Mouse (Mus musculus) neural tube, embryonic 12.5 days (tissue): ENCODE measurements around the gene Rpap3. TPM values are rescaled to one million over a fixed set of nuclear protein-coding genes. Genes with fewer than 3 reads are reported as not detected.

ENCODE experiments used
- ATAC-seq: fragments of 200-750 bp; cut with Nextera tagmentation; 2 replicates; pipeline ENCODE4 v1.8.0; 2017; ENCODE audit warnings: low read depth, mild to moderate bottlenecking, moderate TSS enrichment, moderate library complexity; ENCODE audit not compliant: low FRiP score
- H3K27ac ChIP-seq: fragments of 300-500 bp; sonication (generic); 2 replicates; pipeline ENCODE4 v1.5.1; 2016
- H3K27me3 ChIP-seq: fragments of 300-500 bp; sonication (generic); replicated peaks from 2 replicates; pipeline ENCODE4 v1.6.1; 2016; ENCODE audit warnings: mild to moderate bottlenecking
- H3K36me3 ChIP-seq: fragments of 300-500 bp; sonication (generic); 2 replicates; pipeline ENCODE4 v1.6.1; 2016; ENCODE audit warnings: mild to moderate bottlenecking
- H3K4me1 ChIP-seq: fragments of 300-500 bp; sonication (generic); 2 replicates; pipeline ENCODE4 v1.6.1; 2016
- H3K4me2 ChIP-seq: fragments of 300-500 bp; sonication (generic); replicated peaks from 2 replicates; pipeline ENCODE4 v1.6.1; 2016; ENCODE audit warnings: mild to moderate bottlenecking
- H3K4me3 ChIP-seq: fragments of 300-500 bp; sonication (generic); 2 replicates; pipeline ENCODE4 v1.5.1; 2016
- H3K9ac ChIP-seq: fragments of 300-500 bp; sonication (generic); 2 replicates; pipeline ENCODE4 v1.6.1; 2016; ENCODE audit warnings: mild to moderate bottlenecking
- H3K9me3 ChIP-seq: fragments of 300-500 bp; sonication (generic); 2 replicates; pipeline ENCODE4 v1.6.1; 2016; ENCODE audit warnings: mild to moderate bottlenecking
- WGBS: fragments of 180-500 bp; shearing (Covaris S2); methylation state at CpG from one replicate; pipeline ENCODE4 v1.1.7; 2016; 5-methylcytosine and 5-hydroxymethylcytosine counted together
- polyA plus RNA-seq: library from polyadenylated mRNA; unstranded; fragments of >200 nt; fragmentation: Nextera tagmentation; extraction: Ambion mirVana; gene quantifications from 2 replicates; pipeline ENCODE4 v1.2.1, GENCODE M21; 2016

Gene Rpap3
- polyA plus RNA-seq, 1 experiment from 2014 or later = 40.3 TPM

- H3K4me3 ChIP-seq = no peak overlapping the region
- H3K36me3 ChIP-seq = no peaks in the 10 kb centered on the region
- H3K9me3 ChIP-seq = no peaks in the 10 kb centered on the region
- no peak overlapping the region for H3K9ac ChIP-seq
- WGBS = 88% methylated on average over 8 of the region's 8 CpGs
- H3K27ac ChIP-seq = no peak overlapping the region
- no peak for ATAC-seq
- H3K4me2 ChIP-seq = no peak overlapping the region
- H3K27me3 ChIP-seq = peaks cover 3% of the 10 kb centered on the region; the same call in 1 of the 2 replicates
- no peaks in the 10 kb centered on the region for H3K4me1 ChIP-seq
Observed at GRCm38 (mm10) chr15:97718535-97719155, 13.0 kb upstream of the Rpap3 start.

DNA sequence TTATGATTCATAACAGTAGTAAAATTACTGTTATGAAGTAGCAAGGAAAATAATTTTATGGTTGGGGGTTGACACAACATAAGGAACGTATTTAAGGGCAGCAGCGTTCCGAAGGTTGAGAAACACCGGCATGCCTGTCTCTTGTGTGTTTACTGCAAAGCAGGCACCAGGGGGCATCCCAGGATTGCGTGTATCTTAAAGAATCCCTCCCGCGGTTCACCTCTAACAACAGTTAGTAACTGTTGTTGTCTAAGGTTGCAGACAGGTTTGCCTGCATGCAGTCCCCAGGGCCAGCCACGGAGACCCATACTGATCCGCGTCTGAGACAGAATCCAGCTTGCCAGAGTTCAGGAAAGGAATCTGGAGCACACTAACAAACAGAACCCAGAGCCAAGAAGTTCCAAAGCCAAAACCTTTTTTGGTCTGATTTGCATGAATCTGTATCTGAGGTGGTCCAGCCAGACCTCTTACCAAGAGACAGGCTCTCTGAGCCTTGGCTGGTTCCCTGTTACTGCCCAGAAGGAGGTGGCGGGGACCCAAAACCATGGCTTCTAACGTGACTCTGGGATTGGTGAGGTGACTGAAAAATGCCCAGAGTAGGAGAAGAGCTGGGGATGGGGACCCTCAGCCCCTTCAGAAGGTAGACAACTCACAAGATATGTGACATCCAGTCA, 12.4 kb upstream of the Rpap3 start:
- Histone ChIP-seq H3K4me3 (no peak overlapping the region), H3K4me2 (no peak overlapping the region), H3K27ac (no peak overlapping the region), H3K4me1 (no peaks in the 10 kb centered on the region), H3K9ac (no peak overlapping the region), H3K36me3 (no peaks in the 10 kb centered on the region), H3K27me3 (peaks cover 3% of the 10 kb centered on the region; the same call in 1 of the 2 replicates), H3K9me3 (no peaks in the 10 kb centered on the region)
- no peak for ATAC-seq
- WGBS = 31% methylated on average over 12 of the region's 12 CpGs

DNA sequence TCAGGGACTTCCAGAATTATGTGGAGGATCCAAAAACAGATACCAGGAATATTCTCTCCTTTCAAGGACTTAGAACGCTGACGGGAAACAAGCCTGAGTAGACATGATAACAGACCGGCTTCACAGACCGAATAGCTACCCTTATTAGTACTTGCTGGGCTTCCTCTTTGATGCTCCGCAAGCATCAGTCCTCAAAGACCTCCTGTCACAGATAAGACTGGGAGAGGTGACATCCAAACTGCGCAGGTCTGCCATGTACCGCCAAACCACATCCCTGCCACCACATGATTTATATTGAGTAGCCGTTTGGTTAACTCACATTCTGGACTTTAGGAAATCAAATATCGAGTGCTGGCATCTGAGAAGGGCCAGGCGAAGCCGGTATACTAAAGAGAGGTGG, 11.2 kb upstream of the Rpap3 start:
- no peak overlapping the region for H3K4me3 ChIP-seq
- ATAC-seq = no peak
- 94% methylated on average over 11 of the region's 11 CpGs for WGBS
- H3K4me1 ChIP-seq = no peaks in the 10 kb centered on the region
- H3K4me2 ChIP-seq = no peak overlapping the region
- H3K27ac ChIP-seq = no peak overlapping the region
- peaks cover 3% of the 10 kb centered on the region; the same call in 1 of the 2 replicates for H3K27me3 ChIP-seq
- H3K36me3 ChIP-seq = no peaks in the 10 kb centered on the region
- no peak overlapping the region for H3K9ac ChIP-seq
- H3K9me3 ChIP-seq = no peaks in the 10 kb centered on the region

- 94% methylated on average over 1 of the region's 1 CpGs for WGBS
- no peak overlapping the region for H3K4me2 ChIP-seq
- H3K9me3 ChIP-seq = no peaks in the 10 kb centered on the region
- no peak overlapping the region for H3K9ac ChIP-seq
- H3K27me3 ChIP-seq = peaks cover 3% of the 10 kb centered on the region; the same call in 1 of the 2 replicates
- no peak for ATAC-seq
- no peaks in the 10 kb centered on the region for H3K36me3 ChIP-seq
- no peaks in the 10 kb centered on the region for H3K4me1 ChIP-seq
- H3K27ac ChIP-seq = no peak overlapping the region
- H3K4me3 ChIP-seq = no peak overlapping the region
Observed at GRCm38 (mm10) chr15:97715734-97716133, 10.1 kb upstream of the Rpap3 start.

DNA sequence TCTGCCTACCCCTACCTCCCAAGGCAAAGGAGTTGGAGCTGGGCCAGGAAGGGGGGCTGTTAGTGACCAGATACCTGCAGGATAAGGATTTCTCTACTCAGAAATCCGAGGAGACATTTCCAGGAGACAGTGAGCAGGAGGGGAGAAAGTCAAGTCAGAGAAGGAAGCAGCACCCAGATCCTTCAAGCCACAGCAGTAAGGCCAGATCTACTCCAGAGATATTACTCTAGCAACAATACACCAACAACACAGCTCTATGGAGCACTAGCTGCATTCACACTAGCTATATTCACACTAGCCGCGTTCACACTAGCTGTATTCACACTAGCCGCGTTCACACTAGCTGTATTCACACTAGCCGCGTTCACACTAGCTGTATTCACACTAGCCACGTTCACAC, 9.5 kb upstream of the Rpap3 start:
- no peaks in the 10 kb centered on the region for H3K9me3 ChIP-seq
- H3K4me1 ChIP-seq = no peaks in the 10 kb centered on the region
- H3K27ac ChIP-seq = no peak overlapping the region
- H3K36me3 ChIP-seq = no peaks in the 10 kb centered on the region
- H3K4me3 ChIP-seq = no peak overlapping the region
- peaks cover 3% of the 10 kb centered on the region; the same call in 1 of the 2 replicates for H3K27me3 ChIP-seq
- WGBS = 91% methylated on average over 8 of the region's 8 CpGs
- no peak for ATAC-seq
- H3K4me2 ChIP-seq = no peak overlapping the region
- H3K9ac ChIP-seq = no peak overlapping the region

GRCm38 (mm10) chr15:97712546-97712945, 6.9 kb upstream of the Rpap3 start:
- no peak overlapping the region for H3K4me2 ChIP-seq
- no peak overlapping the region for H3K27ac ChIP-seq
- no peaks in the 10 kb centered on the region for H3K9me3 ChIP-seq
- no peak overlapping the region for H3K4me3 ChIP-seq
- WGBS = 65% methylated on average over 6 of the region's 6 CpGs
- ATAC-seq = no peak
- no peak overlapping the region for H3K9ac ChIP-seq
- no peaks in the 10 kb centered on the region for H3K27me3 ChIP-seq
- no peaks in the 10 kb centered on the region for H3K36me3 ChIP-seq
- H3K4me1 ChIP-seq = no peaks in the 10 kb centered on the region

DNA sequence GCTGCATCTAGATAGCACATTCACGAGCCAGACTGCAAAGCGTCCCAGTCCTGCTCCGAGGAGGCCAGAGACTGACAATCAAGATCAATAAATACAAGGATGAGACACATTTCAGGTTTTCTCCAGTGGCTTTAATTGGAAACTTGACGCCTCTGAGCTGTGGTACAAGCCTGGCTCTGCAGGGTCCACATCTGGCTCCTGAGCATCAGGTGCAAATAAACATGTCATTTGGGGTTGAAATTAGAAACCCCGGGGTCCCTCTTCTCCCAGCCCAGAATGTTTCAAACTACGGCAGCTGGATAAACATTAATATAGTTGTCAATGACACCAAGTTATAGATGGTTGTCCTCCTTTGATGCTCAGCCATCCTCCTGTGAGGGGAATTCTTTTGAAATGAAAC, 5.3 kb upstream of the Rpap3 start:
- WGBS = 73% methylated on average over 6 of the region's 6 CpGs
- H3K9ac ChIP-seq = no peak overlapping the region
- H3K27ac ChIP-seq = no peak overlapping the region
- ATAC-seq = no peak
- no peak overlapping the region for H3K4me2 ChIP-seq
- no peaks in the 10 kb centered on the region for H3K27me3 ChIP-seq
- H3K4me1 ChIP-seq = 0 out of 2 replicates have a peak, but pooled peaks cover 4% of the 10 kb centered on the region
- H3K36me3 ChIP-seq = no peaks in the 10 kb centered on the region
- no peaks in the 10 kb centered on the region for H3K9me3 ChIP-seq
- H3K4me3 ChIP-seq = no peak overlapping the region

DNA sequence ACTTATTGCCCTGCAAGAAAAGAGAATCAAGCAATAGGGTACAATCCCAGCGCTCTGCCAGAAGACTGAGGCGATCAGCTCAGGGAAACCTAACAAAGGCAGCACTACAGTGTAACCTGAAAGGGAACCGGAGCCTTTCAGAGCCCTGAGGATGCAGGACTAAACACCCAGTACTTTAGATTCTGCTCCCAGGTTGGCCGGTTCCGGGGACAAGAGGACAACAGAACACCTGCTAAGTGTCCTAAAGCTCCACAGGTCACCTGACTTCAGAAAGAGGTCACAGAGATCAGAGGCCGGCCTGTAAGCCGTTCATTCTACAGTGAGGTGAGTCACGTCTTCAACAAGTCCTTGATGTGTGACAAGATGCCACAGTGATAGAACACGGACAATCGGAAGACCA, 9.0 kb downstream of the Rpap3 start:
- 92% methylated on average over 10 of the region's 10 CpGs for WGBS
- no peaks in the 10 kb centered on the region for H3K9me3 ChIP-seq
- no peak overlapping the region for H3K27ac ChIP-seq
- H3K27me3 ChIP-seq = no peaks in the 10 kb centered on the region
- no peaks in the 10 kb centered on the region for H3K4me1 ChIP-seq
- no peak for ATAC-seq
- no peak overlapping the region for H3K9ac ChIP-seq
- H3K36me3 ChIP-seq = peaks cover 87% of the 10 kb centered on the region
- no peak overlapping the region for H3K4me2 ChIP-seq
- no peak overlapping the region for H3K4me3 ChIP-seq

GRCm38 (mm10) chr15:97693411-97693810, 12.2 kb downstream of the Rpap3 start:
- WGBS = 89% methylated on average over 5 of the region's 5 CpGs

DNA sequence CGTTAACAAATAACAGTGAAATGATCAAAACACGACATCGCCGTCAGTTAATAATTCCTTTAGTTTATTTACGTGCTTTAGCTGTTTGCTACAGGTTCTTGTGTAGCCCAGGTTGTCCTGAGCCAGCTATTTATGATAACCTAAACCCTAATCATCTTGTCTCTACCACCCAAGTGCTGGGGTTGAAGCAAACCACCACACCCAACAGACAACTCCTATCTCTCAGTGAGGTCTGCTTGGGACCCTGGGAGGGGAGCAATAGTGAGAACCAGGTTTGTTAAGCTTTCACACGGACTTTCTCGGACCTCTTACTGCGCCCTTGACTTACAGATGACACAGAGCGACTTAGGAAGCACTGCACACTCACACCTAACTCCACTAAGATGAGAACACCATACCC, 21.5 kb downstream of the Rpap3 start:
- no peaks in the 10 kb centered on the region for H3K27me3 ChIP-seq
- 94% methylated on average over 9 of the region's 9 CpGs for WGBS
- H3K9ac ChIP-seq = no peak overlapping the region
- H3K9me3 ChIP-seq = no peaks in the 10 kb centered on the region
- H3K4me3 ChIP-seq = no peak overlapping the region
- peaks cover 85% of the 10 kb centered on the region for H3K36me3 ChIP-seq
- H3K4me1 ChIP-seq = no peaks in the 10 kb centered on the region
- no peak for ATAC-seq
- no peak overlapping the region for H3K27ac ChIP-seq
- no peak overlapping the region for H3K4me2 ChIP-seq

More at GRCm38 (mm10) chr15:97693411-97693810, 12.2 kb downstream of the Rpap3 start:
- Histone ChIP-seq H3K9ac (no peak overlapping the region), H3K4me2 (no peak overlapping the region), H3K36me3 (peaks cover 79% of the 10 kb centered on the region), H3K9me3 (no peaks in the 10 kb centered on the region), H3K4me1 (no peaks in the 10 kb centered on the region), H3K4me3 (no peak overlapping the region), H3K27me3 (no peaks in the 10 kb centered on the region), H3K27ac (no peak overlapping the region)
- no peak for ATAC-seq

- H3K4me1 ChIP-seq = no peaks in the 10 kb centered on the region
- peaks cover 85% of the 10 kb centered on the region for H3K36me3 ChIP-seq
- H3K27ac ChIP-seq = no peak overlapping the region
- H3K27me3 ChIP-seq = no peaks in the 10 kb centered on the region
- ATAC-seq = no peak
- no peaks in the 10 kb centered on the region for H3K9me3 ChIP-seq
- WGBS = 90% methylated on average over 8 of the region's 8 CpGs
- no peak overlapping the region for H3K9ac ChIP-seq
- H3K4me3 ChIP-seq = no peak overlapping the region
- H3K4me2 ChIP-seq = no peak overlapping the region
Observed at GRCm38 (mm10) chr15:97682053-97682452, 23.6 kb downstream of the Rpap3 start.

- Histone ChIP-seq H3K27ac (no peak overlapping the region), H3K4me2 (no peak overlapping the region)
- no peak for ATAC-seq
Observed at GRCm38 (mm10) chr15:97679991-97680681, 25.5 kb downstream of the Rpap3 start.

More at GRCm38 (mm10) chr15:97679991-97680681, 25.5 kb downstream of the Rpap3 start:
- WGBS = 85% methylated on average over 18 of the region's 18 CpGs
- Histone ChIP-seq H3K9ac (no peak overlapping the region), H3K9me3 (no peaks in the 10 kb centered on the region), H3K36me3 (peaks cover 83% of the 10 kb centered on the region), H3K27me3 (no peaks in the 10 kb centered on the region), H3K4me1 (no peaks in the 10 kb centered on the region), H3K4me3 (no peak overlapping the region)
